Mouse (Mus musculus): ENCODE data around the gene Iapp. TPM values are rescaled to one million over a fixed set of nuclear protein-coding genes. Genes with fewer than 3 reads are reported as not detected.
"Not testable (repeated sequence)": the region's sequence is repeated elsewhere in the genome, so short reads cannot be mapped to it uniquely, and the experiment has no call there.

Gene Iapp
- not detected for total RNA-seq (2021)
- long read RNA-seq, experiment 1, result 0 reads
- long read RNA-seq, experiment 2, result 0 reads

DNA sequence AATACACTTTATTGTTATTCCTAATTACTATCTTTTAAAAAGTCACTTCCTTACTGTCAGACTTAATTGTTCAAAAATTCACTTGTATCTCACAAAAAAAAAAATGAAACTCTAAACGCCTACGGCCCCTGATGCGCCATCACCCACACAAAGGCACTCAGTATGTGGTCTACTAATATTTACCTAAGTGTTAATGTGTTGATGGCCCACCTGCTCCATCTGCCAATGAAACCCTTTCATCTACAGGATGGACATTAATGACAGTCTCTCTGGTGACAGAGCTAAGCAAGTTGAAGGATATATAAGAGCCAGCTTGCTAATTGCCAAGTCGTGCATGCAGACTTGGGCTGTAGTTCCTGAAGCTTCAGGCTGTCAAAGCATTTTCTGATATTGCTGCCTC lies at the start of gene Iapp:
Gene Iapp (plus strand): TSS at position 326 of the 400 bp plus-strand sequence.
- intact Hi-C loops (cut with DNase I; ENCODE audit: low total_unique reads), result no loop called here
- no peak for DNase-seq

DNA sequence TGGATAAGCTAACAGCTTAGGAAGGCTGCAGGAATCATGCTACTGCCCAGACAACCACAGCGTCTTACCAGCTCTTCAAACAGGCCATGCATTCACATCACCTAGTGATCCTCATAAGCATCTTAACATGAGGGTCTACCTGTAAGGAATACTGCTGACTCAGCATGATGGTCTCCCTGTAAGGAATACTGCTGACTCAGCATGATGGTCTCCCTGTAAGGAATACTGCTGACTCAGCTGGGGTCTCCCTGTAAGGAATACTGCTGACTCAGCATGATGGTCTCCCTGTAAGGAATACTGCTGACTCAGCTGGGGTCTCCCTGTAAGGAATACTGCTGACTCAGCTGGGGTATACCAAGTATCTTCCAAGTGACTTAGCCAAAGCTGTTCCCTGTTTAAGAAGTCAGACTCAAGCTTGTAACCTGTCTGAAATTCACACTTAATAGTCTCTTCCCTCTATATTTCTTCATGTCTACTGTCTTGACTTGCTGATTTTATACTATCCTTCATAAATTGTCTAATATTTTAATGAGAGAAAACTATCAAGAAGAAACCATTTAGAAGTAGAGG lies 47.4 kb upstream of the Iapp start:
- DNase-seq; intact Hi-C loops (cut with DNase I; ENCODE audit: low total_unique reads): not testable (repeated sequence)

DNA sequence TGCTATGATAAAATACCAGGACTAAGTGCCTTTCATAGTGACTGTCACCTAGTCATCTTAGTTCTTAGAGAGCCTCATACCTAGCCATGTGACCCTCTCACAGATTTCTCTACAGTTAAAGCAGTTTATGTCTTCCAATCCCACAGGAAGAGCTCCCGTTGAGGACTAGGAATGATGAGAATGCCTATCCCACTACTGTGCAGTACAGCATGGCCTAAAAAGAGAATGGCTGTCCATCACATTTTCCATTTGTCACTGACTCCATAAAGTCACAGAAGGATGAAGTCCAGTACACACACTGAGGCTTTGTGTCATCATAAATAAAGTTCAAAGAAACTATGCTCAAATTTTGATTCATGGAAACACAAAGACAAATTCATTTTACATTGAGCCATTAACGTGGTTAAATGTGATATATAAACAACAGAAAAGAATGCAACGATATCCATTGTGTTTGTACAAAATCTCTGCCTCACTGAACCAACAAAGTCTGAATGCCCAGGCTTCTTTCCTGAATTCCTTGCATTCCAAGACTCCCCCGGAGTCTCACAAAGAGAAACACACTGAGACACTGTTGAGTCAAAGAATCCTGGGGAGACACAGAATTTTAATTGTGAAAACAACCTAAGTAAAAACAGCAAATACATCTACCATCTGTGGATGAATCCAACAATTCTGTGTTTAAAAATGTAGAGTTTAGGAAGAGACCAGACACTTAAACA lies 22.3 kb upstream of the Iapp start:
- intact Hi-C loops (cut with DNase I; ENCODE audit: low total_unique reads), result no loop called here
- DNase-seq, result no peak

- intact Hi-C loops (cut with DNase I; ENCODE audit: low total_unique reads), result no loop called here
- DNase-seq, result no peak
Observed at GRCm38 (mm10) chr6:142289413-142290118, 8.7 kb upstream of the Iapp start.

DNA sequence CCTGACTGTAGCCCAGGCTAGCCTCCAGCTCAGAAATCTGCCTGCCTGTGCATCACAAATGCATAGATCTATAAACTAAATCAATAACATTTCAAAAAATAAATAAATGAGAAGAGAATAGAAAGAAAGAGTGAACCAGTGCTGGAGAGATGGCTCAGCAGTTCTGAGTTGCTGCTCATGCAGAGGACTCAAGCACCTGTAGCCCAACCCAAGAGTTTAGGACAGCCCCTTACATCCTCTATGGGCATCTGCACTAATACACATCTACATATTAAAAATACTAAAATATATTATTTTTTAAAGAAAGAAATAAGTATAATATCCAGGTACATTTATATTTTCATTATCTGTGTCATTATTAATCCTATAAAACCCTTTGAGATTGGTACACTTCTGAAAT lies 6.9 kb downstream of the Iapp start:
- no peak for DNase-seq
- intact Hi-C loops (cut with DNase I; ENCODE audit: low total_unique reads), result no loop called here

GRCm38 (mm10) chr6:142314285-142314684 lies 16.1 kb downstream of the Iapp start:
- intact Hi-C loops (cut with DNase I; ENCODE audit: low total_unique reads), result no loop called here
- no peak for DNase-seq

DNA sequence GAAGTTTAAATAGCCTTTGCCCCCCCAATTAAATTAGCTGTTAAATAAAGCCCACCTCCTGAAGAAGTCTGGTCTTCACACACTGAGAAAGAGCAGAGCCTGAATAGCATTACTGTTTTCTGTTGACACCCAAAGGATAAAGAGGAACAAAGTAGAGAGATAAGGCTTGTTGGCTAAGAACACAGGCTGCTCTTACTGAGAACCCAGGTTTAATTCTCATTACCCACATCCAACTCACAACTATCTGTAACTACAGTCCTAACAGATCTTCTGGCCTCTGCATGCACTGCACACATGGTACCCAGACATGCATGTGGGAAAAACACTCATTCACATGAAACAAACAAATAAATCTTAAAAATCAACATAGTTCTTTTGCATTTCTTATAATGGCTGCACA lies 18.9 kb downstream of the Iapp start:
- intact Hi-C loops (cut with DNase I; ENCODE audit: low total_unique reads), result no loop called here
- no peak for DNase-seq

- intact Hi-C loops (cut with DNase I; ENCODE audit: low total_unique reads), result no loop called here
Observed at GRCm38 (mm10) chr6:142322881-142323280, 24.7 kb downstream of the Iapp start, which contains the start of gene Slco1a5. Slco1a5 (minus strand) TSS chr6:142322981.

GRCm38 (mm10) chr6:142326598-142326997 lies 28.4 kb downstream of the Iapp start:
- no peak for DNase-seq
- intact Hi-C loops (cut with DNase I; ENCODE audit: low total_unique reads), result no loop called here

More at GRCm38 (mm10) chr6:142322881-142323280, 24.7 kb downstream of the Iapp start, which contains the start of gene Slco1a5:
- DNase-seq, result no peak

DNA sequence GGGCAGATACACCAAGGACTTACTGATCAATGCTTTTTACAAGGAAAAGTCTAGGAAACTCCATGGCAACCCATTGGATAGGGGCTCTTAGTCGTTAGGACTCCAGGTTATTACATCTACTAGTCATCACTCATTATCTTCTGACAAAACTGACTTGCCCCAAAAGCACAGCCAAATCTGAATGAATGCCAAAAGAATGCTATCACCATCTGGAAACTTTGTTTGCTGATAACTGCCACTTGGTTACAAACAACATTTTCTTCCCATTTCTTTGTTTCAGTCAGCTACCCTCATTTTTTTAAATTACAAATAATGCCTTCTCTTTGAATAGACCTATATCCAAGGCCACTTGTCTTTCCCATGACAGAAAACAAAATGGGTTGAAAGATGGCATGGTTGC lies 31.0 kb downstream of the Iapp start:
- intact Hi-C loops (cut with DNase I; ENCODE audit: low total_unique reads), result no loop called here
- no peak for DNase-seq

GRCm38 (mm10) chr6:142338961-142339360 lies 40.7 kb downstream of the Iapp start:
- intact Hi-C loops (cut with DNase I; ENCODE audit: low total_unique reads), result no loop called here
- no peak for DNase-seq

DNA sequence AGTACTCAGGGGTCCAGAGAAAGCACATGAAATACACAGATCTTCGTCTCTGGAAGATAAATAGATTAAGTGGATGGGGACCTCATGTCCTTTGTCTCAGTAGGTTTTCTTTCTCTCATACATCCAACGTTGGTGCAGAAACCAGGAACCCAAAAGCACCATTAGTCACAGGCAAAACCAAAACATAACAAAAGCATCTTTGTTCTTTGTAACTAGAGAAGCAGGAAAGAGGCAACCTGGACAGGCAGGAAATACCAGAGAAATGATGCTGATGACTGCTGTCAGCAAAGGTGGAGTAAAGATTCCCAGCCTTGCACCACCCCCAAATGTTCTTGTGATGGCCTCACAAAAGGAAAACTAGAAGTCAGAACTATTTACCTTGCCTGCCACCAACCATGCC lies 41.4 kb downstream of the Iapp start:
- intact Hi-C loops (cut with DNase I; ENCODE audit: low total_unique reads), result no loop called here
- no peak for DNase-seq

GRCm38 (mm10) chr6:142343561-142343960 lies 45.3 kb downstream of the Iapp start:
- DNase-seq, result no peak
- intact Hi-C loops (cut with DNase I; ENCODE audit: low total_unique reads), result no loop called here

- DNase-seq, result peak; percentile 82
- intact Hi-C loops (cut with DNase I; ENCODE audit: low total_unique reads), result loop anchor here (5.0 kb wide), 1 partner anchor 42 kb away; the partner anchor contains the start of genes Golt1b and Recql
Observed at GRCm38 (mm10) chr6:142345440-142346038, 47.3 kb downstream of the Iapp start, which contains the start of gene Pyroxd1. Pyroxd1 (plus strand) TSS chr6:142345654.

- intact Hi-C loops (cut with DNase I; ENCODE audit: low total_unique reads), result loop anchor here (5.0 kb wide), 1 partner anchor 41 kb away; the partner anchor contains the start of genes Golt1b and Recql
- no peak for DNase-seq
Observed at GRCm38 (mm10) chr6:142346181-142347110, 48.2 kb downstream of the Iapp start.

DNA sequence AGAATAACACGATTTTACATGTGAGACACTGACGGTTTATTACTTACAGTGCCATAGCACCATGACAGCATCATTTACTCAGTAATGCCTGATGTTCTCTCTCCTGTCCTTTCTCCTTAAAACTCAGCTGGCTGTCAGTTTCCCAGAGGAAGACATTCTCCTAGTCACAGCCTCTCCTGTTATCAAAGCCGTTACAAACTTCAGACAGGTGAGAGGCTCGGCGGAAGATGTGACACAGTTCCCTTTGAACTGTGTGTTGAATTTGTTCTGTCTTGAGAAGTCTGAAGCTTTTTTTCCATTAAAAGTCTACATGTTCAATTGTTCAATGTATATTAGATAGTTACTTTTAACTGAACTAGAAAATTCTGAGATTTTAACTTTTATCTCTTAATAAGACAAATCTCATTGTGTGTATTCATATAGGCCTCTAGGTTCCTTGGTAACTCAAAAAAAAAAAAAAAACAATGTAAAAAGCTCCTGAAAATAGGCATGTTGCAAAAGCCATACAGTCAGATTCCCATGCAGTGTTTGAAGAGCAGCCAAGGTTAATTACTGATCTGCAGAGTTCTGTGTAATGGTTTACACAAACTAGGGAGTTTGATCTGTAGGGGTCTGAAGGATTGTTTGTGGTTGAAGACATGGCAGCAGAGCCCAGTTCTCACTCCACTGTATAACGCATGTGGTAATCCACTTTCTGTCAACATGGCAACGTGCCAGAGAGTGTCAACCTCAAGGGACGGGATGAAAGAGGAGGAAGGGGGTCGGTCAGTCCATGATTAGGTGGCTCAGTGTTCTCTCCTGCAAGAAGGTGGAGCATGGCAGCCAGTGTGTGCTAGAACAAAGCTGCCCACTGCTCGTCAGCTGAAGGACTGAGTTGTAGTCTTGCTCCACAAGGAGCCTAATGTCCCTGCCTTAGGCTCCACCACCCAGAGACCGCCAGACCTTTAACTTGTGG lies 49.5 kb downstream of the Iapp start:
- intact Hi-C loops (cut with DNase I; ENCODE audit: low total_unique reads), result loop anchor here (5.0 kb wide), 1 partner anchor 40 kb away; the partner anchor contains the start of genes Golt1b and Recql
- no peak for DNase-seq

DNA sequence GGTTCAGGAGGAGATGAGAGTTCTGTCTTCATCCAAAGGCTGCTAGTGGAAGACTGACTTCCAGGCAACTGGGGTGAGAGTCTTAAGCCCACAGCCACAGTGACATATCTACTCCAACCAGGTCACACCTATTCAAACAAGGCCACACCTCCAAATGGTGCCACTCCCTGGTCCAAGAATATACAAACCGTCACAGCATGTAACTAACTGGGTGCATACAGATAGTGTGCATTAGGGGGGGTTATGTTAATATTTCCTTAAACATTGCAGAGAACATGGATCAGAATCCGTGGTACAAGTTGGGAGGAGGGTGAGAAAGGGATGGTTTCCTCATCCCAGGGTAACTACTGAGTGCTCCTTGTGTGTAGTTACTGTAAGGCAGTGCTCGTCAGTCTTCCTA lies 53.9 kb downstream of the Iapp start:
- intact Hi-C loops (cut with DNase I; ENCODE audit: low total_unique reads); DNase-seq: not testable (repeated sequence)

Measured in gastrocnemius, postnatal 14 days (tissue).